Mouse (Mus musculus) limb, embryonic 11.5 days (tissue): ENCODE data around the gene Dusp15. TPM values are rescaled to one million over a fixed set of nuclear protein-coding genes. Genes with fewer than 3 reads are reported as not detected.

Source experiments
- ATAC-seq: fragments of 200-750 bp; cut with Nextera tagmentation; 2 replicates; pipeline ENCODE4 v1.8.0; 2017; ENCODE audit warnings: low read depth; ENCODE audit not compliant: insufficient number of reproducible peaks, low FRiP score, low TSS enrichment
- DNase-seq: peaks from one replicate; pipeline ENCODE4 v3.0.0-alpha.2; 2015; ENCODE audit warnings: low spot score
- H3K27ac ChIP-seq: fragments of 300-500 bp; sonication (generic); replicated peaks from 2 replicates; pipeline ENCODE4 v1.5.1; 2014; ENCODE audit warnings: low read depth, mild to moderate bottlenecking, low read length
- H3K27me3 ChIP-seq: fragments of 300-500 bp; sonication (generic); 2 replicates; pipeline ENCODE4 v1.6.1; 2014; ENCODE audit warnings: mild to moderate bottlenecking, low read length, mixed read lengths; ENCODE audit not compliant: control insufficient read depth, insufficient read depth
- H3K36me3 ChIP-seq: fragments of 300-500 bp; sonication (generic); 2 replicates; pipeline ENCODE4 v1.6.1; 2014; ENCODE audit warnings: mild to moderate bottlenecking, low read length, moderate library complexity, mixed read lengths; ENCODE audit not compliant: control insufficient read depth, insufficient read depth
- H3K4me1 ChIP-seq: fragments of 300-500 bp; sonication (generic); 2 replicates; pipeline ENCODE4 v1.6.1; 2014; ENCODE audit warnings: low read length, mixed read lengths; ENCODE audit not compliant: control insufficient read depth, insufficient read depth
- H3K4me2 ChIP-seq: fragments of 300-500 bp; sonication (generic); 2 replicates; pipeline ENCODE4 v1.6.1; 2014; ENCODE audit warnings: low read depth, mild to moderate bottlenecking, moderate library complexity; ENCODE audit not compliant: severe bottlenecking
- H3K4me3 ChIP-seq: fragments of 300-500 bp; sonication (generic); 2 replicates; pipeline ENCODE4 v1.5.1; 2014; ENCODE audit warnings: low read depth, low read length
- H3K9ac ChIP-seq: fragments of 300-500 bp; sonication (generic); 2 replicates; pipeline ENCODE4 v1.6.1; 2014; ENCODE audit warnings: mild to moderate bottlenecking, low read length
- H3K9me3 ChIP-seq: fragments of 300-500 bp; sonication (generic); 2 replicates; pipeline ENCODE4 v1.6.1; 2016; ENCODE audit warnings: low read length; ENCODE audit not compliant: control insufficient read depth
- WGBS: fragments of 180-500 bp; shearing (Covaris S2); extraction: QIAGEN DNeasy Blood & Tissue Kit; methylation state at CpG from one replicate; pipeline ENCODE4 v1.1.7; 2014; 5-methylcytosine and 5-hydroxymethylcytosine counted together
- polyA plus RNA-seq: library from polyadenylated mRNA; unstranded; fragments of >200 nt; fragmentation: Nextera tagmentation; extraction: Ambion mirVana; gene quantifications from 2 replicates; pipeline ENCODE4 v1.2.1, GENCODE M21; 2014

Dusp15 gene
- polyA plus RNA-seq, 1 experiment from 2014 or later, result 1.0 TPM

GRCm38 (mm10) chr2:152927371-152927770 is 24.1 kb downstream of the Dusp15 start:
- H3K4me2 ChIP-seq, result no peak overlapping the region
- DNase-seq (no peak), ATAC-seq (no peak)
- no peak overlapping the region for H3K9ac ChIP-seq
- WGBS, result 36% methylated on average over 5 of the region's 5 CpGs
- H3K4me1 ChIP-seq, result peaks cover 42% of the 10 kb centered on the region
- no peaks in the 10 kb centered on the region for H3K9me3 ChIP-seq
- no peaks in the 10 kb centered on the region for H3K36me3 ChIP-seq
- H3K27ac ChIP-seq, result 0 out of 2 replicates have a peak overlapping the region, but pooled peaks have one; percentile 30
- no peaks in the 10 kb centered on the region for H3K27me3 ChIP-seq
- no peak overlapping the region for H3K4me3 ChIP-seq

GRCm38 (mm10) chr2:152926896-152927295 is 24.6 kb downstream of the Dusp15 start:
- ATAC-seq, result no peak
- 0 out of 2 replicates have a peak overlapping the region, but pooled peaks have one; percentile 30 for H3K27ac ChIP-seq
- H3K27me3 ChIP-seq, result no peaks in the 10 kb centered on the region
- no peak for DNase-seq
- WGBS, result 69% methylated on average over 9 of the region's 9 CpGs
- no peak overlapping the region for H3K4me2 ChIP-seq
- H3K9me3 ChIP-seq, result no peaks in the 10 kb centered on the region
- no peak overlapping the region for H3K4me3 ChIP-seq
- no peaks in the 10 kb centered on the region for H3K36me3 ChIP-seq
- peaks cover 42% of the 10 kb centered on the region for H3K4me1 ChIP-seq
- no peak overlapping the region for H3K9ac ChIP-seq

- H3K4me3 ChIP-seq, result no peak overlapping the region
- peak; percentile 83 for ATAC-seq
- 22% methylated on average over 11 of the region's 11 CpGs for WGBS
Observed at GRCm38 (mm10) chr2:152925189-152925872, 26.2 kb downstream of the Dusp15 start.

GRCm38 (mm10) chr2:152924543-152924942 is 27.0 kb downstream of the Dusp15 start:
- Histone ChIP-seq H3K9ac (no peak overlapping the region), H3K27ac (peak overlapping the region; percentile 90; the same call in 1 of the 2 replicates), H3K4me1 (peaks cover 33% of the 10 kb centered on the region), H3K4me2 (no peak overlapping the region), H3K27me3 (no peaks in the 10 kb centered on the region), H3K4me3 (no peak overlapping the region), H3K36me3 (no peaks in the 10 kb centered on the region), H3K9me3 (no peaks in the 10 kb centered on the region)
- no peak for DNase-seq
- ATAC-seq, result no peak
- 78% methylated on average over 5 of the region's 5 CpGs for WGBS

More at GRCm38 (mm10) chr2:152925189-152925872, 26.2 kb downstream of the Dusp15 start:
- peak; percentile 88 for DNase-seq
- peak overlapping the region; percentile 38; the same call in 1 of the 2 replicates for H3K9ac ChIP-seq
- H3K9me3 ChIP-seq, result no peaks in the 10 kb centered on the region
- no peaks in the 10 kb centered on the region for H3K27me3 ChIP-seq
- H3K27ac ChIP-seq, result peak overlapping the region; percentile 90
- no peaks in the 10 kb centered on the region for H3K36me3 ChIP-seq
- H3K4me1 ChIP-seq, result peaks cover 40% of the 10 kb centered on the region
- H3K4me2 ChIP-seq, result peak overlapping the region; percentile 16; the same call in 1 of the 2 replicates

GRCm38 (mm10) chr2:152924128-152924527 is 27.4 kb downstream of the Dusp15 start:
- ATAC-seq, result no peak

GRCm38 (mm10) chr2:152923621-152924020 is 27.9 kb downstream of the Dusp15 start:
- WGBS, result 84% methylated on average over 3 of the region's 3 CpGs

More at GRCm38 (mm10) chr2:152924128-152924527, 27.4 kb downstream of the Dusp15 start:
- no peak for DNase-seq
- Histone ChIP-seq H3K4me1 (peaks cover 33% of the 10 kb centered on the region), H3K36me3 (no peaks in the 10 kb centered on the region), H3K4me2 (no peak overlapping the region), H3K9me3 (no peaks in the 10 kb centered on the region), H3K9ac (no peak overlapping the region), H3K4me3 (no peak overlapping the region), H3K27ac (no peak overlapping the region), H3K27me3 (no peaks in the 10 kb centered on the region)
- 74% methylated on average over 8 of the region's 8 CpGs for WGBS

GRCm38 (mm10) chr2:152922376-152922775 is 29.1 kb downstream of the Dusp15 start:
- ATAC-seq (peak; percentile 29; the same call in 1 of the 2 replicates), DNase-seq (peak; percentile 55)
- Histone ChIP-seq H3K9me3 (no peaks in the 10 kb centered on the region), H3K27ac (no peak overlapping the region), H3K27me3 (no peaks in the 10 kb centered on the region), H3K9ac (no peak overlapping the region), H3K4me2 (no peak overlapping the region), H3K4me1 (peaks cover 36% of the 10 kb centered on the region), H3K36me3 (no peaks in the 10 kb centered on the region), H3K4me3 (no peak overlapping the region)
- WGBS, result 25% methylated on average over 7 of the region's 7 CpGs

More at GRCm38 (mm10) chr2:152923621-152924020, 27.9 kb downstream of the Dusp15 start:
- ATAC-seq (no peak), DNase-seq (no peak)
- H3K27me3 ChIP-seq, result no peaks in the 10 kb centered on the region
- 0 out of 2 replicates have a peak overlapping the region, but pooled peaks have one; percentile 10 for H3K27ac ChIP-seq
- H3K4me3 ChIP-seq, result no peak overlapping the region
- no peaks in the 10 kb centered on the region for H3K9me3 ChIP-seq
- H3K36me3 ChIP-seq, result no peaks in the 10 kb centered on the region
- H3K9ac ChIP-seq, result no peak overlapping the region; the same call in 1 of the 2 replicates
- no peak overlapping the region for H3K4me2 ChIP-seq
- peaks cover 33% of the 10 kb centered on the region for H3K4me1 ChIP-seq

- WGBS, result 58% methylated on average over 9 of the region's 9 CpGs
- no peak overlapping the region for H3K27ac ChIP-seq
- no peak for DNase-seq
Observed at GRCm38 (mm10) chr2:152917671-152918070, 33.8 kb downstream of the Dusp15 start.

More at GRCm38 (mm10) chr2:152917671-152918070, 33.8 kb downstream of the Dusp15 start:
- H3K9me3 ChIP-seq, result no peaks in the 10 kb centered on the region
- no peak overlapping the region for H3K4me2 ChIP-seq
- 0 out of 2 replicates have a peak, but pooled peaks cover 3% of the 10 kb centered on the region for H3K4me1 ChIP-seq
- no peaks in the 10 kb centered on the region for H3K36me3 ChIP-seq
- H3K9ac ChIP-seq, result no peak overlapping the region
- no peak for ATAC-seq
- no peak overlapping the region for H3K4me3 ChIP-seq
- peaks cover 10% of the 10 kb centered on the region for H3K27me3 ChIP-seq
